Comparison of ENCODE assay signal across 9 mouse cellular contexts in genomic region chr7:113377875-113378658, GRCm38 (mm10). TPM values are rescaled to one million over a fixed set of nuclear protein-coding genes. Genes with fewer than 3 reads are reported as not detected.
DNase-seq lines count a peak whose midpoint lies in the region; ATAC-seq lines count a peak whose summit lies in the region.
"Had no signal": no experiment of that assay in that cellular context is flagged by ENCODE, and none has a peak within 500 bp of the region (broad histone marks: within the 10 kb centered on the region; RNA-seq: fewer than 3 reads in every experiment).

No protein-coding gene starts in this region.

- no peak overlapping the region for H3K27ac ChIP-seq in heart, embryonic 14.5 days (replicated peaks in 1 of 2; ENCODE audit: control insufficient read depth in 1 of 2, insufficient read depth in 1 of 2, low read depth in 2 of 2, low read length in 2 of 2)
- H3K27ac ChIP-seq in liver, embryonic 13.5 days = no peak overlapping the region
- H3K27ac ChIP-seq: limb, embryonic 15.5 days had no signal

- H3K4me3 ChIP-seq in heart, embryonic 14.5 days (ENCODE audit: control insufficient read depth in 1 of 2, insufficient read depth in 1 of 2, low read depth in 1 of 2, low read length in 2 of 2) = no peak overlapping the region
- H3K4me3 ChIP-seq in liver, embryonic 13.5 days (replicated peaks) = no peak overlapping the region
- H3K4me3 ChIP-seq: limb, embryonic 15.5 days had no signal

- peak; percentile 64 for ATAC-seq in heart, embryonic 14.5 days (ENCODE audit: insufficient number of reproducible peaks, insufficient read depth, low FRiP score, low read depth)
- peak; percentile 97 for ATAC-seq in liver, embryonic 13.5 days (ENCODE audit: low read depth)

- H3K9me3 ChIP-seq in heart, embryonic 14.5 days (ENCODE audit: control insufficient read depth, low read length) = no peaks in the 10 kb centered on the region
- H3K9me3 ChIP-seq in liver, embryonic 13.5 days (replicated peaks) = no peaks in the 10 kb centered on the region
- H3K9me3 ChIP-seq: limb, embryonic 15.5 days had no signal

- H3K9ac ChIP-seq in heart, embryonic 14.5 days (ENCODE audit: low read length) = no peak overlapping the region
- H3K9ac ChIP-seq in liver, embryonic 13.5 days = no peak overlapping the region
- H3K9ac ChIP-seq: limb, embryonic 15.5 days had no signal

- no peak overlapping the region for H3K4me2 ChIP-seq in heart, embryonic 14.5 days (ENCODE audit: low read length)
- no peak overlapping the region for H3K4me2 ChIP-seq in liver, embryonic 13.5 days
- H3K4me2 ChIP-seq: limb, embryonic 15.5 days had no signal

- H3K27me3 ChIP-seq in heart, embryonic 14.5 days (ENCODE audit: control insufficient read depth, insufficient read depth, low read length) = no peaks in the 10 kb centered on the region
- no peaks in the 10 kb centered on the region for H3K27me3 ChIP-seq in liver, embryonic 13.5 days
- H3K27me3 ChIP-seq: limb, embryonic 15.5 days had no signal

- no peaks in the 10 kb centered on the region for H3K4me1 ChIP-seq in heart, embryonic 14.5 days (ENCODE audit: control insufficient read depth in 2 of 2, insufficient read depth in 2 of 2, low read length in 2 of 2)
- H3K4me1 ChIP-seq in liver, embryonic 13.5 days (replicated peaks) = peaks cover 8% of the 10 kb centered on the region
- H3K4me1 ChIP-seq: limb, embryonic 15.5 days had no signal

- peak; percentile 63 to 79 for DNase-seq in CD8-positive naive resting alpha-beta T cell, adult 2 months (ENCODE audit: low read depth in 2 of 2, low spot score in 2 of 2)
- peak; percentile 62 for DNase-seq in brain, embryonic 18.5 days (ENCODE audit: low read depth, low spot score)
- DNase-seq in fibroblast of lung, adult 2 months (ENCODE audit: low read depth) = peak; percentile 95
- peak; percentile 89 for DNase-seq in kidney, postnatal 10 days
- DNase-seq in liver, embryonic 13.5 days = peak; percentile 60
- peak; percentile 77 to 83 for DNase-seq in natural killer cell, adult 2 months (ENCODE audit: low spot score in 2 of 2)
- DNase-seq in telencephalon, adult 2 months (ENCODE audit: low read depth, low spot score) = peak; percentile 78

- H3K36me3 ChIP-seq in heart, embryonic 14.5 days (ENCODE audit: control insufficient read depth, insufficient read depth, low read length) = no peaks in the 10 kb centered on the region
- H3K36me3 ChIP-seq in liver, embryonic 13.5 days = no peaks in the 10 kb centered on the region
- H3K36me3 ChIP-seq: limb, embryonic 15.5 days had no signal

- WGBS in heart, embryonic 14.5 days = 28% methylated on average over 7 of the region's 7 CpGs
- 18% methylated on average over 7 of the region's 7 CpGs for WGBS in liver, embryonic 13.5 days (ENCODE audit: insufficient replicate concordance)

RNA-seq across cellular contexts. Expression of gene Btbd10, which starts 8.9 kb away (rescaled TPM):
- polyA plus RNA-seq in heart, embryonic 14.5 days (2014; fragmentation: Nextera tagmentation; extraction: Ambion mirVana) = 24.6 and 25.5 TPM in 2 replicates
- polyA plus RNA-seq in liver, embryonic 13.5 days (2015; fragmentation: Nextera tagmentation; extraction: Ambion mirVana) = 8.8 and 10.2 TPM in 2 replicates

RNA-seq across cellular contexts. Expression of gene Pth, which starts 10.3 kb away (rescaled TPM):
- polyA plus RNA-seq in heart, embryonic 14.5 days (2014; fragmentation: Nextera tagmentation; extraction: Ambion mirVana) = not detected in 2 replicates
- polyA plus RNA-seq in liver, embryonic 13.5 days (2015; fragmentation: Nextera tagmentation; extraction: Ambion mirVana) = not detected in 2 replicates
- polyA plus RNA-seq: limb, embryonic 15.5 days had no signal
